Mouse (Mus musculus): ENCODE results near the gene Ctdspl2. TPM values are rescaled to one million over a fixed set of nuclear protein-coding genes. Genes with fewer than 3 reads are reported as not detected.

The Ctdspl2 gene
- 41.4 TPM for polyA plus RNA-seq (2014; fragmentation: Illumina TruSeq; extraction: RNeasy Lipid Tissue Mini Kit (QIAGEN cat#74804); ENCODE audit: low read depth, low replicate concordance)

GRCm38 (mm10) chr2:121955765-121956223 lies at the start of gene Ctdspl2, which contains the start of gene Mageb3:
Gene Ctdspl2, plus strand, starts transcription at chr2:121956001.
Gene Mageb3, minus strand, starts transcription at chr2:121956092.

GRCm38 (mm10) chr2:122027862-122028755 lies 72.3 kb downstream of the Ctdspl2 start, which contains the start of gene Eif3j1:
Gene Eif3j1, plus strand, starts transcription at chr2:122028546.

Other genes with a start within 250 kb of the Ctdspl2 start
- gene Frmd5, start 148.9 kb upstream of the Ctdspl2 start, polyA plus RNA-seq (2014; fragmentation: Illumina TruSeq; extraction: RNeasy Lipid Tissue Mini Kit (QIAGEN cat#74804); ENCODE audit: low read depth, low replicate concordance): not detected
- gene Casc4, start 89.0 kb upstream of the Ctdspl2 start, polyA plus RNA-seq (2014; fragmentation: Illumina TruSeq; extraction: RNeasy Lipid Tissue Mini Kit (QIAGEN cat#74804); ENCODE audit: low read depth, low replicate concordance): 182 TPM
- not detected for gene Mageb3, start 91 bp downstream of the Ctdspl2 start, polyA plus RNA-seq (2014; fragmentation: Illumina TruSeq; extraction: RNeasy Lipid Tissue Mini Kit (QIAGEN cat#74804); ENCODE audit: low read depth, low replicate concordance)
- gene Eif3j1, start 72.5 kb downstream of the Ctdspl2 start, polyA plus RNA-seq (2014; fragmentation: Illumina TruSeq; extraction: RNeasy Lipid Tissue Mini Kit (QIAGEN cat#74804); ENCODE audit: low read depth, low replicate concordance): 68.8 TPM
- 7.3 TPM for gene Spg11, start 162.4 kb downstream of the Ctdspl2 start, polyA plus RNA-seq (2014; fragmentation: Illumina TruSeq; extraction: RNeasy Lipid Tissue Mini Kit (QIAGEN cat#74804); ENCODE audit: low read depth, low replicate concordance)
- gene B2m, start 191.7 kb downstream of the Ctdspl2 start, polyA plus RNA-seq (2014; fragmentation: Illumina TruSeq; extraction: RNeasy Lipid Tissue Mini Kit (QIAGEN cat#74804); ENCODE audit: low read depth, low replicate concordance): 1,651 TPM
- not detected for gene Trim69, start 204.7 kb downstream of the Ctdspl2 start, polyA plus RNA-seq (2014; fragmentation: Illumina TruSeq; extraction: RNeasy Lipid Tissue Mini Kit (QIAGEN cat#74804); ENCODE audit: low read depth, low replicate concordance)
- gene Patl2, start 230.2 kb downstream of the Ctdspl2 start, polyA plus RNA-seq (2014; fragmentation: Illumina TruSeq; extraction: RNeasy Lipid Tissue Mini Kit (QIAGEN cat#74804); ENCODE audit: low read depth, low replicate concordance): not detected
- gene Terb2, start 230.3 kb downstream of the Ctdspl2 start, polyA plus RNA-seq (2014; fragmentation: Illumina TruSeq; extraction: RNeasy Lipid Tissue Mini Kit (QIAGEN cat#74804); ENCODE audit: low read depth, low replicate concordance): not detected

Measured in kidney, adult 10 weeks (tissue).